Mouse (Mus musculus): ENCODE data around the gene Dhx57. TPM values are rescaled to one million over a fixed set of nuclear protein-coding genes. Genes with fewer than 3 reads are reported as not detected.
"Not testable (repeated sequence)": the region's sequence is repeated elsewhere in the genome, so short reads cannot be mapped to it uniquely, and the experiment has no call there.

Dhx57 gene
- total RNA-seq, 2 experiments from 2014 or later, result 40.7 to 45.1 TPM

DNA sequence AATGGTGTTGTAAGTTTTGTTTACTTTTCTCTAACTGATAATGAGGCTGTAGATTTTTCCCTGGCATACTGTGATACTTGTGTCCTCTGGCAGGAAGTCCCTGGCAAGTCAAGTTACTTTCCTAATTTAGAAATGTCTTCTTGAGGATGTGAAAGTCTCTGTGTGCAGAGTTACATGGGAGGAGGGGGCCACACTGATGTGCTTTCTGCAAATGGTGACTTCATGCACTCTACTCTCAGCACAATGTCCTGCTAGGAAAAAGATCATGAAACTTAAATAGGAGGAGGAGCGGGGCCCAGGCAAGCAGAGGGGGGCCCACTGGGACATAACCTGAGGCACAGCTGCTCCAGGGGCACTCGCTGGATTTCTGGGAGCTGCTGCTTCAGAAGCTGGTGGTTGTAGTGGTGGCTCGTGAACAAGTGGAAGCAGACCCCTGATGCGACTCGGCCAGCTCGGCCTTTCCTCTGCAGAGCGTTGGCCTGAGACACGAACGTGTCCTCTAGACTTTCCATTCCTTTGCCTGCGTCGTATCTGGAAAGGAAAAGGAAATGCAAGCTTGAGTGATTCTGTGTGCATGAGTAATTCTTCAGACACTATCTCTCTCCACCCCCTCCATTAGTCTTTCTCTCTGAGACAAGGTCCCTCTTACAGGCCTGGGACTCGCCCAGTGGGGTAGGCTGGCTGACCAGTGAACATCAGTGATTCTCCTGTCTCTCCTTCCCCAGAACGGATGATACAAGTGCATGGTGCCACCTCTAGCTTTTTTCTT, 37.3 kb downstream of the Dhx57 start:
- Histone ChIP-seq H3K4me3 (no peak overlapping the region), H3K27ac (no peak overlapping the region)
- no peak for TF ChIP-seq CTCF (IDR thresholded peaks at IDR 0.05)
- DNase-seq (ENCODE audit: extremely low spot score in 1 of 2, low spot score in 2 of 2), result no peak
- intact Hi-C loops (cut with DNase I), result no loop called here

GRCm38 (mm10) chr17:80243116-80243515, 47.2 kb downstream of the Dhx57 start:
- DNase-seq (ENCODE audit: extremely low spot score in 1 of 2, low spot score in 2 of 2), result no peak
- Histone ChIP-seq H3K27ac (no peak overlapping the region), H3K4me3 (no peak overlapping the region)
- no peak for TF ChIP-seq CTCF (IDR thresholded peaks at IDR 0.05)
- intact Hi-C loops (cut with DNase I), result no loop called here

DNA sequence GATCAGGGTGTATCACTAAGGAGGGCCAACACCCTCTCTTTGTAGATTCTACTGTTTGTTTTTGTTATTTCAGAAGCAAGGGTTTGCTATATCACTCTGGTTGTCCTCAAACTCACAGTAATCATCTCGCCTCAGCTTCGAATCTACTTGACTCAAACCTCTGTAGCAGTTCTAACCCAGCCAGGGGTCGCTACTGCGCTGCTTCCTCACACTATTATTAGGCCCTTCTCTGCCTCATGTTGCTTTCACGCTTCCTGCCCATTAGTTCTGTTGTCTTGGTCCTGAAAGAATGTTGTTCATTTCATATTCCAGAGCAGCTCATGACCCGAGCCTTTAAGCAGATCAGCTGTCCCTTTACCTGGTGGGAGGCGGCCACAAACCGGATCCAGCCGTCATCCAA, 48.7 kb downstream of the Dhx57 start:
- no peak overlapping the region for H3K4me3 ChIP-seq
- H3K27ac ChIP-seq, result no peak overlapping the region
- intact Hi-C loops (cut with DNase I), result no loop called here
- no peak for DNase-seq (ENCODE audit: extremely low spot score in 1 of 2, low spot score in 2 of 2)
- no peak for TF ChIP-seq CTCF (IDR thresholded peaks at IDR 0.05)

GRCm38 (mm10) chr17:80237475-80237874, 52.8 kb downstream of the Dhx57 start:
- no peak for TF ChIP-seq CTCF (IDR thresholded peaks at IDR 0.05)
- no peak overlapping the region for H3K27ac ChIP-seq
- DNase-seq (ENCODE audit: extremely low spot score in 1 of 2, low spot score in 2 of 2), result no peak
- intact Hi-C loops (cut with DNase I), result no loop called here
- H3K4me3 ChIP-seq, result no peak overlapping the region

- Histone ChIP-seq H3K4me3 (no peak overlapping the region), H3K27ac (no peak overlapping the region)
- intact Hi-C loops (cut with DNase I), result no loop called here
- no peak for TF ChIP-seq CTCF (IDR thresholded peaks at IDR 0.05)
- DNase-seq (ENCODE audit: extremely low spot score in 1 of 2, low spot score in 2 of 2), result no peak
Measured at GRCm38 (mm10) chr17:80236805-80237204, 53.5 kb downstream of the Dhx57 start.

- intact Hi-C loops (cut with DNase I), result no loop called here
- H3K4me3 ChIP-seq, result no peak overlapping the region
- peak overlapping the region; percentile 66; the same call in 1 of the 2 replicates for H3K27ac ChIP-seq
Measured at GRCm38 (mm10) chr17:80235477-80235876, 54.8 kb downstream of the Dhx57 start.

GRCm38 (mm10) chr17:80234376-80234775, 55.9 kb downstream of the Dhx57 start:
- TF ChIP-seq CTCF (IDR thresholded peaks at IDR 0.05), result no peak
- H3K27ac ChIP-seq, result no peak overlapping the region
- DNase-seq (ENCODE audit: extremely low spot score in 1 of 2, low spot score in 2 of 2), result no peak
- H3K4me3 ChIP-seq, result no peak overlapping the region
- intact Hi-C loops (cut with DNase I), result no loop called here

More at GRCm38 (mm10) chr17:80235477-80235876, 54.8 kb downstream of the Dhx57 start:
- TF ChIP-seq CTCF (IDR thresholded peaks at IDR 0.05), result no peak
- no peak for DNase-seq (ENCODE audit: extremely low spot score in 1 of 2, low spot score in 2 of 2)

DNA sequence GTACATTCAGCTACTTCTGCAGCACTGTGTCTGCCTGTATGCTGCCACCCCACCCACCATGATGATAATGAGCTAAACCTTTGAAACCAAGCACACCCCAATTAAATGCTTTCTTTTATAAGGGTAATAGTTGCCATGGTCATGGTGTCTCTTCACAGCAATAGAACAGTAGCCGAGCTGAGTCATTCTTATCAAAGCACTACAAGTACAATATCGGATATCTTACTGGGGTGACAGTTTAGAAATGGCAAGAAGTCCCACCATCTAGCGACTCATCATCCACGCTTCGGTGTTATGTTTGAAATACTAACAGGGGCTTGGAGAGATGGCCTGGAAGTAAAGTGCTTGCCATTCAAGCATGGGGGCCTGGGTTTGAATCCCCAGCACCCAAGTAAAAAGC, 56.4 kb downstream of the Dhx57 start:
- Histone ChIP-seq H3K27ac (no peak overlapping the region), H3K4me3 (no peak overlapping the region)
- intact Hi-C loops (cut with DNase I), result no loop called here
- no peak for TF ChIP-seq CTCF (IDR thresholded peaks at IDR 0.05)
- DNase-seq (ENCODE audit: extremely low spot score in 1 of 2, low spot score in 2 of 2), result no peak

DNA sequence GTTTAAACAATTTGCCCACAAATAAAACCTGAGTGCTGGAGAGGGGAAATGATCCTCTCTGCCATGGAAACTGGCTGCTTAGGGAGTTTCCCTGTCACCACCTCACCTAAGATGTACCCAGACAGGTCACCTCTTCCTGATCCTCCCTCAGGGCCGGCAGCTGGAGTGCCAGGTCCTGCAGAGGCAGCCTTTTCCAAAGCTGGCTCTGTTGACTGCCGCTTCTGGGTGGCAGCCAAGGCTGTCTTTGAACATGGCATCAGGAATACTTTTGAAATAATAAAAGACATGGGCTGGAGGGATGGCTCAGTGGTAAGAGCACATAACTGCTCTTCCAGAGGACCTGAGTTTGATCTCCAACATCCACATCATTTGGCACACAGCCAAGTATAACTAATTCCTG, 60.9 kb downstream of the Dhx57 start:
- no peak overlapping the region for H3K4me3 ChIP-seq
- no peak for DNase-seq (ENCODE audit: extremely low spot score in 1 of 2, low spot score in 2 of 2)
- no peak overlapping the region for H3K27ac ChIP-seq
- intact Hi-C loops (cut with DNase I), result no loop called here
- no peak for TF ChIP-seq CTCF (IDR thresholded peaks at IDR 0.05)

DNA sequence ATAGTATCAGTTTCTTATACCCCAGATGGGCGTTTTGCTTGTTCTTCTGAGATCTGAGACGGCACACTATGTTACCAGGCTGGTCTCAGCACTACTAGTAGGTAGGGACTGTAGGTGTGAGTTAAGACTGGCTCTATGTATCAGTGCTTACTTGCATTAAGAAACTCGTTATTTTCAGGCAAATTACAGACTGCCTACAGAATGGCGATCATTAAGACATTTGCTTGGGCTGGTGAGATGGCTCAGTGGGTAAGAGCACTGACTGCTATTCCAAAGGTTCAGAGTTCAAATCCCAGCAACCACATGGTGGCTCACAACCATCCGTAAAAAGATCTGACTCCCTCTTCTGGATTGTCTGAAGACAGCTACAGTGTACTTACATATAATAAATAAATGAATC, 65.1 kb downstream of the Dhx57 start:
- DNase-seq (ENCODE audit: extremely low spot score in 1 of 2, low spot score in 2 of 2); H3K27ac ChIP-seq; intact Hi-C loops (cut with DNase I): not testable (repeated sequence)
- H3K4me3 ChIP-seq, result peak overlapping the region; percentile 69

DNA sequence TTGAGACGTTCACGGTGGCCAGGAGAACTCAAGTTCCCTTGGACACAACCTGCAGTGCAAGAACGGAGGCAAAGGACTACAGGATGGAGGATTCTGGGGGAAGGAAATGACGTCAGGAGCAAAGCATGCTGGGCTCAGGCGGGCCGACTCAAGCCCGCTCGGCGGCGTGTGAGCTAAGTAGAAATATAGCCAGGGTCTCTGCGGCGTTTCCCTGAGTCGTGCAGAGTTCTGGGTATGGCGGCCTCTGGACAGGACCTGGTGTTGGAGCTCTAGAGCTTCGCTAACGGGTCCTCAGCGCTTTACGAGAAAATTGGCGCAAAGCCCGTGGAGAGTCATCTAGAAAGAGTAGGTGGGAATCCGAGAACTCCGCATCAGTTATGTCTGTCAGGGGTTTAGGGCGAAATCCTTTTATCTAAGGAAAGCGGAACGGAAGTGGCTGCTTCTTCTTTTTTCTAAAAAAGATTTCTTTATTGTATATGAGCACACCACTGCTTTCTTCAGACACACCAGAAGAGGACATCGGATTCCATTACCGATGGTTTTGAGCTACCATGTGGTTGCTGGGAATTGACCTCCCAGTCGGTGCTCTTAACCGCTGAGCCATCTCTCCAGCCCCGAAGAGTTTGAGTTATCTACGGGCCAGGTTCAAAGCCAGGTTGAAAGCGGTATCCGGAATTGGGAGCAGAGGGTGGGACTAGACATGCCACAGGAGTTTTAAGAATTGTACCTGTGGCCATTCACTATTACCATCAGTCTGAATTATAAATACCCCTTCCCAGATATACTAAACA, 65.8 kb downstream of the Dhx57 start, which contains the start of gene Gemin6:
Gene Gemin6 (plus strand): TSS at position 116 of the 791 bp plus-strand sequence.
- intact Hi-C loops (cut with DNase I), result no loop called here
- TF ChIP-seq CTCF (IDR thresholded peaks at IDR 0.05), result no peak
- Histone ChIP-seq H3K27ac (peak within 1 kb of the TSS; percentile 79), H3K4me3 (peak within 1 kb of the TSS; percentile 69)
- peak; percentile 85 to 87 for DNase-seq (ENCODE audit: extremely low spot score in 1 of 2, low spot score in 2 of 2)

- H3K4me3 ChIP-seq, result peak overlapping the region; percentile 69
- no peak for DNase-seq (ENCODE audit: extremely low spot score in 1 of 2, low spot score in 2 of 2)
- no peak for TF ChIP-seq CTCF (IDR thresholded peaks at IDR 0.05)
- peak overlapping the region; percentile 79 for H3K27ac ChIP-seq
- intact Hi-C loops (cut with DNase I), result no loop called here
Measured at GRCm38 (mm10) chr17:80223829-80224228, 66.4 kb downstream of the Dhx57 start.
